Mouse (Mus musculus): ENCODE measurements at regions not wholly inside any gene's neighbourhood (a gene's known extent, or its start where the extent isn't known, plus 50 kb on each side); places are given as distances from the start of the nearest gene placed in this dataset.

DNA sequence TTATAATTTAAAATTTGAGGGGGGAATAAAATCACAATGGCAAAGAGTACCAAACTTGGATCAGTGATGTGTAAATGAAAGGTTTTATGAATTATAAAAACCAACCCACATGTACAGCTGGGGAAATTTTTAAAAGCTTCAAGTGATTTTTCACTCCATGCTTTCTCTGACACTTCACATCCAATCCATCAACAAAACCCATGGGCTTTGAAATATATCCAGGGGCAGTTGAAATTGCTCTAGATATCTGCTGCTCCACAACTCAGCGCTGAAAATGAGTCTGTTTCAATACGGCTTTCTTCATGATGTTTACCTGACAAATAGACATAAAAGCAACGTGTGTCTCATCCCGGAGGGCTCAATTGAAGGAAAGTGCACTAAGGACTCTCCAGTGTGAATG is 214.3 kb upstream of the Klhl1 start:
- TF ChIP-seq GATA1 (IDR thresholded peaks at IDR 0.05; ENCODE audit: low read length) = no peak

DNA sequence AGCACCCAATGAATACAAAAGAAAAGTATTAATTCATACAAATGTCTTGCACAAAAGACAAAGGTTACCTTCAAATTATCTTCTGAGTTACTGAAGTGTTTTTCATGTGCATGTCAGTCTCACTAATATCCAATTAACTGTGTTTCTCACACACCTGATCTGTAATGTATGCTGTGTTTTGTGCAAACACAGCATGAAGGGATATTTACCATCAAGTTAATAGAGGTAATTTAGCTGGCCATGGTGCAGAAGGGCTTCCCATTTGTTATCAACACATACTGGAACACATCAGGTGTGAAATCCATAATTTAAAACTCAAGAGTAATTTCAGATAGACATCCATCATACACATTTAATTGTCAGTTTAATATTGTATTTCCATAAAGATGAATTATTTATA is 178.2 kb upstream of the Klhl1 start:
- TF ChIP-seq GATA1 (IDR thresholded peaks at IDR 0.05; ENCODE audit: low read length) = no peak

GRCm38 (mm10) chr14:96690923-96691322 is 172.0 kb upstream of the Klhl1 start:
- TF ChIP-seq GATA1 (IDR thresholded peaks at IDR 0.05; ENCODE audit: low read length) = no peak

- TF ChIP-seq GATA1 (IDR thresholded peaks at IDR 0.05; ENCODE audit: low read length) = no peak
Measured at GRCm38 (mm10) chr14:96683943-96684342, 165.0 kb upstream of the Klhl1 start.

GRCm38 (mm10) chr14:96681740-96682139 is 162.8 kb upstream of the Klhl1 start:
- no peak for TF ChIP-seq GATA1 (IDR thresholded peaks at IDR 0.05; ENCODE audit: low read length)

DNA sequence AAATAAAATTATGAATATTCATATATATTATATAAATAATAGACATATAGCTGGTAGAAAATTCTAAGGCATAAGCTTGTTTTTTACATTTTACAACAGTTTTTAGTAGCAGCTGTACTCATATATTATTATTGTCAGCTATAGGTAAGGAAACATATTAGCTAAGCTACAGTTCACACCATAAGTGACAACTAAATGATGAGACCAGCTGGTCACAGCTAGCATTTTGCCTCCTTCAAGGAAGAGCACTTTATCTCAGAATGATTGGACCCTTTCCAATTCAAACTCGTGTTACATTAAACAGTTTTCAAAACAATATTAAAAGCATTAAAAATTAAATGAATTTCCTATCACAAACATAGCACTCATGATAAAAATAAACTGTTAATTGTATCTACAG is 157.3 kb upstream of the Klhl1 start:
- no peak for TF ChIP-seq GATA1 (IDR thresholded peaks at IDR 0.05; ENCODE audit: low read length)

DNA sequence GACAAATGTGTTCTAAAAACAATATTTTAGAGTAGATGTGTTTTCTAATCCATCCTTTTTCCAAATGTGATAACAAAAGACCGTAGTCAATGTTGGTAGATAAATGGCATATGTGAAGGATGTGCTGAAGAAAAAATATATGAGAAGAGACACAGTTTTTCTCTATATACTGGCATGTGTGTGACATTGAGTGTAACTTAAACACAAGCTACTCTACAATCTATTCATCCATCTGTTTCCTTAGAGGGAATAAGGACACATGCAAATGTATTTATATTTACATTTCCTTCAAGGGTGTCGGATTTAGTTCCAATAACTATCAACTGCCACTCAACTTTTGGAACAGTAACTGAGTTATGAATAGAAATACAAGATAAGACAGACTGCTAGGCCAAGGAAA is 149.7 kb upstream of the Klhl1 start:
- TF ChIP-seq GATA1 (IDR thresholded peaks at IDR 0.05; ENCODE audit: low read length) = no peak

GRCm38 (mm10) chr14:96656500-96656899 is 137.6 kb upstream of the Klhl1 start:
- no peak for TF ChIP-seq GATA1 (IDR thresholded peaks at IDR 0.05; ENCODE audit: low read length)

- TF ChIP-seq GATA1 (IDR thresholded peaks at IDR 0.05; ENCODE audit: low read length) = no peak
Measured at GRCm38 (mm10) chr14:96630291-96630690, 111.4 kb upstream of the Klhl1 start.

GRCm38 (mm10) chr14:96606736-96607135 is 87.8 kb upstream of the Klhl1 start:
- no peak for TF ChIP-seq GATA1 (IDR thresholded peaks at IDR 0.05; ENCODE audit: low read length)

GRCm38 (mm10) chr14:96592051-96592450 is 73.1 kb upstream of the Klhl1 start:
- no peak for TF ChIP-seq GATA1 (IDR thresholded peaks at IDR 0.05; ENCODE audit: low read length)
